Mouse (Mus musculus) ES-Bruce4 (cell line): ENCODE data around the gene Ruvbl1. TPM values are rescaled to one million over a fixed set of nuclear protein-coding genes. Genes with fewer than 3 reads are reported as not detected.

Experiments
- H3K27ac ChIP-seq: 2 replicates; pipeline ENCODE4 v1.5.1; 2012; ENCODE audit warnings: low read length, inconsistent platforms; ENCODE audit not compliant: insufficient read depth
- H3K27me3 ChIP-seq: 2 replicates; pipeline ENCODE4 v1.6.1; 2012; ENCODE audit warnings: mild to moderate bottlenecking, low read length, inconsistent platforms; ENCODE audit not compliant: control insufficient read depth, poor library complexity, insufficient read depth, severe bottlenecking
- H3K36me3 ChIP-seq: 2 replicates; pipeline ENCODE4 v1.6.1; 2012; ENCODE audit warnings: inconsistent platforms, mild to moderate bottlenecking, low read length, moderate library complexity; ENCODE audit not compliant: control insufficient read depth, poor library complexity, insufficient read depth, severe bottlenecking
- H3K4me1 ChIP-seq: one replicate; pipeline ENCODE4 v1.8.1; 2011; ENCODE audit warnings: low read length; ENCODE audit not compliant: control insufficient read depth, insufficient read depth
- H3K4me3 ChIP-seq: 2 replicates; pipeline ENCODE4 v1.5.1; 2011; ENCODE audit warnings: low read depth, mild to moderate bottlenecking, low read length
- H3K9ac ChIP-seq: 2 replicates; pipeline ENCODE4 v1.6.1; 2012; ENCODE audit warnings: low read depth, mild to moderate bottlenecking, inconsistent platforms; ENCODE audit not compliant: poor library complexity, severe bottlenecking
- H3K9me3 ChIP-seq: replicated peaks from 2 replicates; pipeline ENCODE4 v1.6.1; 2012; ENCODE audit warnings: mild to moderate bottlenecking, low read length, inconsistent platforms; ENCODE audit not compliant: control insufficient read depth, poor library complexity, insufficient read depth, severe bottlenecking
- CTCF ChIP-seq: IDR thresholded peaks from one replicate; pipeline ENCODE4 v1.8.1; 2011; ENCODE audit warnings: low read depth, low read length
- EP300 ChIP-seq: IDR thresholded peaks from 2 replicates; pipeline ENCODE4 v1.6.1; 2011; ENCODE audit warnings: low read depth, low read length; ENCODE audit not compliant: insufficient read depth
- POLR2A ChIP-seq: IDR thresholded peaks from one replicate; pipeline ENCODE4 v1.8.1; 2011; ENCODE audit warnings: low read length; ENCODE audit not compliant: insufficient read depth
- polyA plus RNA-seq: library from polyadenylated mRNA; stranded (reverse); fragments of >200 nt; gene quantifications from 2 replicates; pipeline ENCODE4 v1.2.4, GENCODE M21; 2011; ENCODE audit warnings: low read depth; ENCODE audit not compliant: missing spikeins, insufficient read depth, insufficient read length

The Ruvbl1 gene
- polyA plus RNA-seq, 1 experiment: 102 TPM

- H3K36me3 ChIP-seq: no peaks in the 10 kb centered on the region
- no peak overlapping the region for H3K9ac ChIP-seq
- H3K9me3 ChIP-seq: no peaks in the 10 kb centered on the region
- no peaks in the 10 kb centered on the region for H3K4me1 ChIP-seq
- no peaks in the 10 kb centered on the region for H3K27me3 ChIP-seq
- no peak overlapping the region for H3K27ac ChIP-seq
- H3K4me3 ChIP-seq: no peak overlapping the region
- no peak for TF ChIP-seq CTCF
- no peak for TF ChIP-seq EP300
- no peak for TF ChIP-seq POLR2A
These were observed 58.8 kb downstream of the Ruvbl1 start for GRCm38 (mm10) chr6:88524056-88524455.

GRCm38 (mm10) chr6:88530306-88530705, 65.1 kb downstream of the Ruvbl1 start:
- Histone ChIP-seq H3K4me1 (no peaks in the 10 kb centered on the region), H3K4me3 (no peak overlapping the region)
- TF ChIP-seq POLR2A: no peak
- TF ChIP-seq EP300: no peak
- no peak for TF ChIP-seq CTCF

GRCm38 (mm10) chr6:88540093-88540755, 75.0 kb downstream of the Ruvbl1 start:
- no peaks in the 10 kb centered on the region for H3K27me3 ChIP-seq
- no peaks in the 10 kb centered on the region for H3K9me3 ChIP-seq
- no peak overlapping the region for H3K27ac ChIP-seq

More at GRCm38 (mm10) chr6:88530306-88530705, 65.1 kb downstream of the Ruvbl1 start:
- 0 out of 2 replicates have a peak, but pooled peaks cover 3% of the 10 kb centered on the region for H3K9me3 ChIP-seq
- H3K9ac ChIP-seq: no peak overlapping the region
- H3K36me3 ChIP-seq: no peaks in the 10 kb centered on the region
- no peaks in the 10 kb centered on the region for H3K27me3 ChIP-seq
- H3K27ac ChIP-seq: no peak overlapping the region

GRCm38 (mm10) chr6:88544241-88544640, 79.0 kb downstream of the Ruvbl1 start:
- Histone ChIP-seq H3K27me3 (no peaks in the 10 kb centered on the region), H3K9me3 (no peaks in the 10 kb centered on the region), H3K9ac (no peak overlapping the region), H3K4me3 (no peak overlapping the region), H3K36me3 (no peaks in the 10 kb centered on the region), H3K4me1 (no peaks in the 10 kb centered on the region), H3K27ac (no peak overlapping the region)
- TF ChIP-seq POLR2A: no peak
- no peak for TF ChIP-seq EP300
- TF ChIP-seq CTCF: no peak

More at GRCm38 (mm10) chr6:88540093-88540755, 75.0 kb downstream of the Ruvbl1 start:
- Histone ChIP-seq H3K4me3 (no peak overlapping the region), H3K4me1 (no peaks in the 10 kb centered on the region), H3K9ac (no peak overlapping the region), H3K36me3 (no peaks in the 10 kb centered on the region)
- TF ChIP-seq CTCF (no peak), EP300 (no peak), POLR2A (no peak)

- H3K27me3 ChIP-seq: no peaks in the 10 kb centered on the region
- no peak for TF ChIP-seq EP300
- no peak for TF ChIP-seq POLR2A
- TF ChIP-seq CTCF: no peak
- no peak overlapping the region for H3K4me3 ChIP-seq
- no peaks in the 10 kb centered on the region for H3K4me1 ChIP-seq
- H3K9ac ChIP-seq: no peak overlapping the region
- H3K27ac ChIP-seq: no peak overlapping the region
- no peaks in the 10 kb centered on the region for H3K9me3 ChIP-seq
- no peaks in the 10 kb centered on the region for H3K36me3 ChIP-seq
These were observed 79.6 kb downstream of the Ruvbl1 start for GRCm38 (mm10) chr6:88544644-88545396.

- no peak for TF ChIP-seq POLR2A
- TF ChIP-seq EP300: no peak
- TF ChIP-seq CTCF: no peak
- Histone ChIP-seq H3K4me1 (no peaks in the 10 kb centered on the region), H3K27me3 (no peaks in the 10 kb centered on the region)
These were observed 80.2 kb downstream of the Ruvbl1 start for GRCm38 (mm10) chr6:88545397-88545790.

More at GRCm38 (mm10) chr6:88545397-88545790, 80.2 kb downstream of the Ruvbl1 start:
- Histone ChIP-seq H3K36me3 (no peaks in the 10 kb centered on the region), H3K9ac (no peak overlapping the region), H3K27ac (no peak overlapping the region), H3K9me3 (no peaks in the 10 kb centered on the region), H3K4me3 (no peak overlapping the region)

Other genes starting within 250 kb of the Ruvbl1 start
- gene Dnajb8, start 243.1 kb upstream of the Ruvbl1 start, polyA plus RNA-seq: not detected in 2 replicates
- 18.7 and 21.1 TPM in 2 replicates for gene Eefsec, start 18.9 kb upstream of the Ruvbl1 start, polyA plus RNA-seq
- 126 and 128 TPM in 2 replicates for gene Sec61a1, start 53.5 kb downstream of the Ruvbl1 start, polyA plus RNA-seq
- not detected in 2 replicates for gene Kbtbd12, start 172.5 kb downstream of the Ruvbl1 start, polyA plus RNA-seq